Mouse (Mus musculus) CH12.LX (cell line): ENCODE measurements at regions not wholly inside any gene's neighbourhood (a gene's known extent, or its start where the extent isn't known, plus 50 kb on each side); places are given as distances from the start of the nearest gene placed in this dataset.

Experiments used
- DNase-seq: peaks from one replicate; pipeline ENCODE4 v3.0.0-alpha.2; 2013; ENCODE audit errors: extremely low read depth
- H3K27ac ChIP-seq: 2 replicates; pipeline ENCODE4 v1.5.1; 2012; ENCODE audit warnings: low read depth, mild to moderate bottlenecking, control low read depth, moderate library complexity; ENCODE audit not compliant: insufficient read depth
- H3K27me3 ChIP-seq: replicated peaks from 2 replicates; pipeline ENCODE3; 2012; ENCODE audit warnings: inconsistent platforms
- H3K36me3 ChIP-seq, 2 experiments: replicated peaks in 1 of 2; 2 replicates each; pipeline versions ENCODE3 to v1.6.1; 2012; ENCODE audit warnings: inconsistent platforms in 1 of 2, low read length in 1 of 2, mild to moderate bottlenecking in 1 of 2, mixed read lengths in 1 of 2, moderate library complexity in 1 of 2; ENCODE audit not compliant: control insufficient read depth in 1 of 2, insufficient read depth in 1 of 2
- H3K4me1 ChIP-seq, 2 experiments: 2 replicates each; pipeline ENCODE4 v1.6.1; 2012; ENCODE audit warnings: inconsistent platforms in 1 of 2, moderate library complexity in 1 of 2; ENCODE audit not compliant: insufficient read depth in 2 of 2, control insufficient read depth in 1 of 2
- H3K4me2 ChIP-seq: 2 replicates; pipeline ENCODE4 v1.6.1; 2012; ENCODE audit warnings: low read depth, mild to moderate bottlenecking, control low read depth; ENCODE audit not compliant: poor library complexity, insufficient read depth, severe bottlenecking
- H3K4me3 ChIP-seq, 3 experiments: fragments of 150-350 bp in 1 of 3; sonication (generic) in 1 of 3; replicated peaks in 1 of 3; 2 replicates each; pipeline versions ENCODE3 to v1.5.1; 2011 to 2012; ENCODE audit warnings: low read depth in 2 of 3, low read length in 2 of 3, mild to moderate bottlenecking in 2 of 3, moderate library complexity in 2 of 3, control low read depth in 1 of 3, improper control_type of control experiment in 1 of 3, inconsistent platforms in 1 of 3, mixed read lengths in 1 of 3; ENCODE audit not compliant: poor library complexity in 1 of 3
- H3K79me2 ChIP-seq: replicated peaks from 2 replicates; pipeline ENCODE4 v1.6.1; 2012; ENCODE audit warnings: mild to moderate bottlenecking, moderate library complexity; ENCODE audit not compliant: control insufficient read depth, poor library complexity, insufficient read depth, severe bottlenecking; ENCODE audit errors: extremely low read depth
- H3K9ac ChIP-seq: 2 replicates; pipeline ENCODE4 v1.6.1; 2012; ENCODE audit warnings: low read depth, mild to moderate bottlenecking, control low read depth, moderate library complexity; ENCODE audit not compliant: insufficient read depth
- H3K9me3 ChIP-seq: replicated peaks from 2 replicates; pipeline ENCODE3; 2012; ENCODE audit warnings: low read length, inconsistent platforms, mixed read lengths
- BHLHE40 ChIP-seq: IDR thresholded peaks from 2 replicates; pipeline ENCODE4 v1.6.1; 2011; ENCODE audit warnings: mild to moderate bottlenecking, low read depth, low read length, improper control_type of control experiment
- CHD2 ChIP-seq: IDR thresholded peaks from 2 replicates; pipeline ENCODE4 v1.6.1; 2011; ENCODE audit warnings: low read length, improper control_type of control experiment
- HCFC1 ChIP-seq: IDR thresholded peaks from 2 replicates; pipeline ENCODE4 v1.6.1; 2012; ENCODE audit warnings: low read depth, mild to moderate bottlenecking, inconsistent platforms, low read length, improper control_type of control experiment
- JUND ChIP-seq: conservative IDR thresholded peaks from 2 replicates; pipeline ENCODE4 v1.6.1; 2011; ENCODE audit warnings: low read depth, low read length, improper control_type of control experiment
- MAX ChIP-seq: IDR thresholded peaks from 2 replicates; pipeline ENCODE4 v1.6.1; 2011; ENCODE audit warnings: low read length, improper control_type of control experiment
- MAZ ChIP-seq: IDR thresholded peaks from 2 replicates; pipeline ENCODE4 v1.6.1; 2012; ENCODE audit warnings: low read depth, mild to moderate bottlenecking, inconsistent platforms, low read length, improper control_type of control experiment, moderate library complexity
- MEF2A ChIP-seq: IDR thresholded peaks from 2 replicates; pipeline ENCODE4 v1.6.1; 2014; ENCODE audit warnings: low read depth, mild to moderate bottlenecking, inconsistent platforms, low read length, improper control_type of control experiment, borderline replicate concordance
- NELFE ChIP-seq: IDR thresholded peaks from 2 replicates; pipeline ENCODE4 v1.6.1; 2011; ENCODE audit warnings: low read depth, low read length, improper control_type of control experiment
- NRF1 ChIP-seq: IDR thresholded peaks from 2 replicates; pipeline ENCODE4 v1.6.1; 2014; ENCODE audit warnings: low read depth, mild to moderate bottlenecking, inconsistent platforms, low read length, improper control_type of control experiment, moderate library complexity
- POLR2A ChIP-seq: IDR thresholded peaks from 2 replicates; pipeline ENCODE4 v1.6.1; 2011; ENCODE audit warnings: low read depth, mild to moderate bottlenecking, improper control_type of control experiment, low read length
- POLR2AphosphoS2 ChIP-seq: IDR thresholded peaks from 2 replicates; pipeline ENCODE4 v1.6.1; 2011; ENCODE audit warnings: low read depth, low read length, improper control_type of control experiment
- RAD21 ChIP-seq: IDR thresholded peaks from 2 replicates; pipeline ENCODE4 v1.6.1; 2011; ENCODE audit warnings: low read depth, mild to moderate bottlenecking, low read length, improper control_type of control experiment, moderate library complexity
- RCOR1 ChIP-seq: conservative IDR thresholded peaks from 2 replicates; pipeline ENCODE4 v1.6.1; 2012; ENCODE audit warnings: low read depth, mild to moderate bottlenecking, inconsistent platforms, low read length, improper control_type of control experiment
- SIN3A ChIP-seq: IDR thresholded peaks from 2 replicates; pipeline ENCODE4 v1.6.1; 2012; ENCODE audit warnings: low read length, improper control_type of control experiment, inconsistent platforms
- SMC3 ChIP-seq: IDR thresholded peaks from 2 replicates; pipeline ENCODE4 v1.6.1; 2011; ENCODE audit warnings: low read depth, low read length, improper control_type of control experiment
- UBTF ChIP-seq: IDR thresholded peaks from 2 replicates; pipeline ENCODE4 v1.6.1; 2012; ENCODE audit warnings: low read depth, mild to moderate bottlenecking, inconsistent platforms, low read length, improper control_type of control experiment, moderate library complexity
- USF1 ChIP-seq: IDR thresholded peaks from 2 replicates; pipeline ENCODE4 v1.6.1; 2014; ENCODE audit warnings: low read depth, mild to moderate bottlenecking, inconsistent platforms, low read length, improper control_type of control experiment
- ZC3H11A ChIP-seq: IDR thresholded peaks from 2 replicates; pipeline ENCODE4 v1.6.1; 2012; ENCODE audit warnings: low read depth, mild to moderate bottlenecking, inconsistent platforms, low read length, improper control_type of control experiment
- ZKSCAN1 ChIP-seq: IDR thresholded peaks from 2 replicates; pipeline ENCODE4 v1.6.1; 2012; ENCODE audit warnings: low read depth, inconsistent platforms, low read length, improper control_type of control experiment, borderline replicate concordance
- ZMIZ1 ChIP-seq: IDR thresholded peaks from 2 replicates; pipeline ENCODE4 v1.6.1; 2012; ENCODE audit warnings: low read depth, mild to moderate bottlenecking, inconsistent platforms, low read length, improper control_type of control experiment
- ZNF384 ChIP-seq: IDR thresholded peaks from 2 replicates; pipeline ENCODE4 v1.6.1; 2012; ENCODE audit warnings: low read depth, low read length, improper control_type of control experiment, inconsistent platforms
- dilution Hi-C: fragments of 300-500 bp; cut with MboI; formaldehyde crosslinking; loops from 2 replicates; pipeline ENCODE4 v1.14.3; 2020; ENCODE audit warnings: low sequenced_read_pairs; ENCODE audit not compliant: extremely low pct_unique_long_range_greater_than_20kb, extremely low pct_ligation_motif_present
- in situ Hi-C: fragments of 300-500 bp; cut with MboI; formaldehyde crosslinking; loops from 3 replicates; pipeline ENCODE4 v1.14.3; 2019; ENCODE audit warnings: low sequenced_read_pairs, low pct_ligation_motif_present, low pct_unique_long_range_greater_than_20kb, mixed read lengths

GRCm38 (mm10) chr5:37962513-37962912, 76.0 kb upstream of the Stx18 start:
- no peaks in the 10 kb centered on the region for H3K79me2 ChIP-seq
- in situ Hi-C loops (no loop called here), dilution Hi-C loops (no loop called here)
- no peak overlapping the region for H3K27ac ChIP-seq
- H3K4me1 ChIP-seq: no peaks in the 10 kb centered on the region
- H3K27me3 ChIP-seq: peaks cover 93% of the 10 kb centered on the region
- H3K4me3 ChIP-seq: no peak overlapping the region
- no peak overlapping the region for H3K9ac ChIP-seq
- no peaks in the 10 kb centered on the region for H3K36me3 ChIP-seq
- DNase-seq: no peak
- H3K4me2 ChIP-seq: no peak overlapping the region
- peaks cover 11% of the 10 kb centered on the region for H3K9me3 ChIP-seq
- TF ChIP-seq USF1 (no peak), ZKSCAN1 (no peak), JUND (no peak), HCFC1 (no peak), POLR2AphosphoS2 (no peak), POLR2A (no peak), MAZ (no peak), ZNF384 (no peak), ZC3H11A (no peak), UBTF (no peak), ZMIZ1 (no peak), SMC3 (no peak), NELFE (no peak), RAD21 (no peak)

GRCm38 (mm10) chr5:37960216-37960615, 78.3 kb upstream of the Stx18 start:
- Histone ChIP-seq H3K4me2 (no peak overlapping the region), H3K9ac (no peak overlapping the region), H3K4me1 (no peaks in the 10 kb centered on the region), H3K9me3 (peaks cover 5% of the 10 kb centered on the region), H3K36me3 (no peaks in the 10 kb centered on the region), H3K27me3 (peaks cover 85% of the 10 kb centered on the region), H3K79me2 (no peaks in the 10 kb centered on the region), H3K4me3 (no peak overlapping the region), H3K27ac (no peak overlapping the region)
- in situ Hi-C loops (no loop called here), dilution Hi-C loops (no loop called here)
- DNase-seq: no peak
- TF ChIP-seq USF1: no peak
- TF ChIP-seq MAZ: no peak
- TF ChIP-seq HCFC1: no peak
- TF ChIP-seq RCOR1: no peak
- TF ChIP-seq SIN3A: no peak
- TF ChIP-seq BHLHE40: no peak
- TF ChIP-seq MEF2A: no peak
- no peak for TF ChIP-seq CHD2
- no peak for TF ChIP-seq POLR2AphosphoS2
- no peak for TF ChIP-seq MAX
- TF ChIP-seq NRF1: no peak
